Mouse (Mus musculus): ENCODE results near the gene Arap1. TPM values are rescaled to one million over a fixed set of nuclear protein-coding genes. Genes with fewer than 3 reads are reported as not detected.
A peak's percentile ranks its signal among the peaks of the same experiment; 100 is the strongest.

Gene Arap1
- polyA plus RNA-seq, 1 experiment from 2014 or later = 65.8 TPM

DNA sequence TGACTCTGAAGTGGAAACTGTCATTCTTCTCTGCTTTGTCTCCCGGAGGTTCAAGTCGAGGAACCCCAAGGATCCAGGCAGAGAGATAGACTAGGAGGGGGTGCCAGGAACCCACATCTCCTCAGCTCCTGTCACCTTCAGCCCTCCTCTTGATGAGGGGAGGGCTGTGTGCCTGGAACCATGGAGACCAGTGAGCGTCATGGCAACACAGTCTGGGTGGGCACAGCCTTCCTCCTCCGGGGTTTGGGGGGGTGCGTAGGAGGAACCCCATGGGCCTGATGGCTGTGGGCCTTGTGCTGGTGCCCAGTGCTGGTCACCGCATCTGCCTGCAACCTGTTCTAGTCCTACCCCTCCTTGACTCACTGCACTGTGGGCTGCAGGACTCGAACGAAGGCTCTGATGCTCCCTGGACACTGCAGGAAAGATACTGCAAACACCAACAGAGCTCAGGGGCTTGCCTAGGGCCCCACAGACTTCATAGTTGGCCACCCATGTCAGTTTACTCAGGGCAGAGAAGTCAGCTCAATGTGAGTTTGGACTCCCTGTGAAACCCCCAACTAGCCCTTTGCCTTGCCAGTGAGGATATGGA is 67.7 kb downstream of the Arap1 start:
- H3K4me3 ChIP-seq (replicated peaks; ENCODE audit: low read depth, low read length) = no peak overlapping the region
- 26% methylated on average over 7 of the region's 8 CpGs for WGBS
- no peak overlapping the region for H3K9ac ChIP-seq (ENCODE audit: low read depth, low read length)
- H3K27ac ChIP-seq = no peak overlapping the region
- DNase-seq (ENCODE audit: low spot score) (no peak), ATAC-seq (replicated peaks; ENCODE audit: low FRiP score, low read depth) (0 out of 2 replicates have a peak, but pooled peaks have one; percentile 6)
- no peaks in the 10 kb centered on the region for H3K27me3 ChIP-seq (ENCODE audit: insufficient read depth, low read length)
- 0 out of 2 replicates have a peak, but pooled peaks cover 10% of the 10 kb centered on the region for H3K36me3 ChIP-seq (ENCODE audit: insufficient read depth, low read length)
- no peaks in the 10 kb centered on the region for H3K9me3 ChIP-seq (replicated peaks; ENCODE audit: low read length)
- H3K4me1 ChIP-seq (replicated peaks; ENCODE audit: insufficient read depth, low read length) = peaks cover 6% of the 10 kb centered on the region; the same call in 1 of the 2 replicates
- no peak overlapping the region for H3K4me2 ChIP-seq (ENCODE audit: low read length)
- no peak for TF ChIP-seq CTCF (IDR thresholded peaks at IDR 0.05; ENCODE audit: low read depth)

- DNase-seq (ENCODE audit: low spot score) (no peak), ATAC-seq (replicated peaks; ENCODE audit: low FRiP score, low read depth) (no peak)
- 0 out of 2 replicates have a peak, but pooled peaks cover 7% of the 10 kb centered on the region for H3K36me3 ChIP-seq (ENCODE audit: insufficient read depth, low read length)
- TF ChIP-seq CTCF (IDR thresholded peaks at IDR 0.05; ENCODE audit: low read depth) = no peak
- peaks cover 6% of the 10 kb centered on the region; the same call in 1 of the 2 replicates for H3K4me1 ChIP-seq (replicated peaks; ENCODE audit: insufficient read depth, low read length)
- H3K27me3 ChIP-seq (ENCODE audit: insufficient read depth, low read length) = no peaks in the 10 kb centered on the region
- H3K27ac ChIP-seq = no peak overlapping the region
- no peak overlapping the region for H3K4me3 ChIP-seq (replicated peaks; ENCODE audit: low read depth, low read length)
- no peak overlapping the region for H3K4me2 ChIP-seq (ENCODE audit: low read length)
- no peaks in the 10 kb centered on the region for H3K9me3 ChIP-seq (replicated peaks; ENCODE audit: low read length)
- 42% methylated on average over 5 of the region's 5 CpGs for WGBS
- H3K9ac ChIP-seq (ENCODE audit: low read depth, low read length) = no peak overlapping the region
Measured at GRCm38 (mm10) chr7:101416391-101416790, 68.5 kb downstream of the Arap1 start.

DNA sequence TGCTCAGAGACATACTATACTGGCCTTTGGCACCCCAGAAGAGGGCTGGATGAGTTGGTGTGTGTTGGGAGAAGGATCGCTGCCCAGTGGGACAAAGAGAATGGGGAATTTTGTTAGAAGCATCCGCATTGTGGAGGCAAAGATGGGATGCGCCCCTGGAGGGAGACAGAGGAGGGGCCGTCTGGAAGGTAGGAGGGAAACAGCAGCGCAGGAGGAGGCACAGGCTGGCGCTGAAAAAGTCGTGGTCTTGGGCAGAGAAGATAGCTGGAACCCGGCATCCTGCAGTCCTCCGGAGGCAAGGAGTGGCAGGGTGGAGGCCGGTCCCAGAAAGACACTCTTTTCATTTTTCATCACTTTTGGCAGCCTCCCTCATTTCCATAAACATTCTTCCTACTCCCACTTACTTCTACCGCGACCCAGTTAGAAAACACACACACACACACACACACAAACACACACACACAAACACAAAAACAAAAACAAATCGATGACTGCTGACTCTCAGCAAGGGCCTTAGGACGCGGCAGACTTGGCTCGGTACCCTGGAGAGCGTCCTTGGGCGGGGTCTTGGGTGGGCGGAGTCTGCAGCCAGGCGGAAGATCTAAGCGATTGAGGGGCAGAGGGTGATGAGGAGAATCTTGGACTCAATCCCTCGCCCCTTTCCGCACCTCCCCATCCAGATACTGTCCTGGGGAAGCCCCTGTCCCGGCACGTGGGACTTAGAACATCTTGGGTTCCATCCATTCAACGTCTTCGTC is 71.3 kb downstream of the Arap1 start:
- Histone ChIP-seq H3K27ac (no peak overlapping the region), H3K27me3 (ENCODE audit: insufficient read depth, low read length) (no peaks in the 10 kb centered on the region), H3K9ac (ENCODE audit: low read depth, low read length) (no peak overlapping the region), H3K4me3 (replicated peaks; ENCODE audit: low read depth, low read length) (no peak overlapping the region), H3K9me3 (replicated peaks; ENCODE audit: low read length) (no peaks in the 10 kb centered on the region), H3K4me1 (replicated peaks; ENCODE audit: insufficient read depth, low read length) (peaks cover 6% of the 10 kb centered on the region; the same call in 1 of the 2 replicates), H3K4me2 (ENCODE audit: low read length) (no peak overlapping the region), H3K36me3 (ENCODE audit: insufficient read depth, low read length) (no peaks in the 10 kb centered on the region)
- WGBS = 4% methylated on average over 27 of the region's 27 CpGs
- no peak for TF ChIP-seq CTCF (IDR thresholded peaks at IDR 0.05; ENCODE audit: low read depth)
- ATAC-seq (replicated peaks; ENCODE audit: low FRiP score, low read depth) = no peak
- peak; percentile 54 for DNase-seq (ENCODE audit: low spot score)

GRCm38 (mm10) chr7:101421529-101421928 is 73.7 kb downstream of the Arap1 start, which contains the start of gene Pde2a:
Gene Pde2a (plus strand): TSS chr7:101421691.
- 15% methylated on average over 6 of the region's 6 CpGs for WGBS
- ATAC-seq (replicated peaks; ENCODE audit: low FRiP score, low read depth) = no peak
- no peaks in the 10 kb centered on the region for H3K9me3 ChIP-seq (replicated peaks; ENCODE audit: low read length)

GRCm38 (mm10) chr7:101422069-101422468 is 74.2 kb downstream of the Arap1 start:
- Histone ChIP-seq H3K9me3 (replicated peaks; ENCODE audit: low read length) (no peaks in the 10 kb centered on the region), H3K36me3 (ENCODE audit: insufficient read depth, low read length) (no peaks in the 10 kb centered on the region), H3K4me2 (ENCODE audit: low read length) (no peak overlapping the region), H3K4me3 (replicated peaks; ENCODE audit: low read depth, low read length) (no peak overlapping the region), H3K9ac (ENCODE audit: low read depth, low read length) (no peak overlapping the region), H3K27ac (no peak overlapping the region), H3K27me3 (ENCODE audit: insufficient read depth, low read length) (no peaks in the 10 kb centered on the region), H3K4me1 (replicated peaks; ENCODE audit: insufficient read depth, low read length) (no peaks in the 10 kb centered on the region)
- peak; percentile 77 for DNase-seq (ENCODE audit: low spot score)
- no peak for ATAC-seq (replicated peaks; ENCODE audit: low FRiP score, low read depth)
- TF ChIP-seq CTCF (IDR thresholded peaks at IDR 0.05; ENCODE audit: low read depth) = no peak
- 30% methylated on average over 3 of the region's 3 CpGs for WGBS

More at GRCm38 (mm10) chr7:101421529-101421928, 73.7 kb downstream of the Arap1 start, which contains the start of gene Pde2a:
- H3K36me3 ChIP-seq (ENCODE audit: insufficient read depth, low read length) = no peaks in the 10 kb centered on the region
- no peak for DNase-seq (ENCODE audit: low spot score)
- no peaks in the 10 kb centered on the region for H3K4me1 ChIP-seq (replicated peaks; ENCODE audit: insufficient read depth, low read length)
- no peak within 1 kb of the TSS for H3K9ac ChIP-seq (ENCODE audit: low read depth, low read length)
- no peaks in the 10 kb centered on the region for H3K27me3 ChIP-seq (ENCODE audit: insufficient read depth, low read length)
- no peak within 1 kb of the TSS for H3K4me2 ChIP-seq (ENCODE audit: low read length)
- H3K4me3 ChIP-seq (replicated peaks; ENCODE audit: low read depth, low read length) = no peak within 1 kb of the TSS
- TF ChIP-seq CTCF (IDR thresholded peaks at IDR 0.05; ENCODE audit: low read depth) = no peak
- no peak within 1 kb of the TSS for H3K27ac ChIP-seq

GRCm38 (mm10) chr7:101422646-101423045 is 74.8 kb downstream of the Arap1 start:
- H3K9ac ChIP-seq (ENCODE audit: low read depth, low read length) = no peak overlapping the region
- DNase-seq (ENCODE audit: low spot score) (no peak), ATAC-seq (replicated peaks; ENCODE audit: low FRiP score, low read depth) (no peak)
- 86% methylated on average over 8 of the region's 8 CpGs for WGBS
- H3K4me2 ChIP-seq (ENCODE audit: low read length) = no peak overlapping the region
- H3K36me3 ChIP-seq (ENCODE audit: insufficient read depth, low read length) = no peaks in the 10 kb centered on the region
- H3K4me1 ChIP-seq (replicated peaks; ENCODE audit: insufficient read depth, low read length) = no peaks in the 10 kb centered on the region
- H3K27me3 ChIP-seq (ENCODE audit: insufficient read depth, low read length) = no peaks in the 10 kb centered on the region
- H3K9me3 ChIP-seq (replicated peaks; ENCODE audit: low read length) = no peaks in the 10 kb centered on the region
- H3K4me3 ChIP-seq (replicated peaks; ENCODE audit: low read depth, low read length) = no peak overlapping the region
- no peak overlapping the region for H3K27ac ChIP-seq
- TF ChIP-seq CTCF (IDR thresholded peaks at IDR 0.05; ENCODE audit: low read depth) = no peak

Data from kidney, postnatal 0 days (tissue).